Mouse (Mus musculus): ENCODE measurements around the gene Gm21095.
"Not testable (repeated sequence)": the region's sequence is repeated elsewhere in the genome, so short reads cannot be mapped to it uniquely, and the experiment has no call there.

The Gm21095 gene

DNA sequence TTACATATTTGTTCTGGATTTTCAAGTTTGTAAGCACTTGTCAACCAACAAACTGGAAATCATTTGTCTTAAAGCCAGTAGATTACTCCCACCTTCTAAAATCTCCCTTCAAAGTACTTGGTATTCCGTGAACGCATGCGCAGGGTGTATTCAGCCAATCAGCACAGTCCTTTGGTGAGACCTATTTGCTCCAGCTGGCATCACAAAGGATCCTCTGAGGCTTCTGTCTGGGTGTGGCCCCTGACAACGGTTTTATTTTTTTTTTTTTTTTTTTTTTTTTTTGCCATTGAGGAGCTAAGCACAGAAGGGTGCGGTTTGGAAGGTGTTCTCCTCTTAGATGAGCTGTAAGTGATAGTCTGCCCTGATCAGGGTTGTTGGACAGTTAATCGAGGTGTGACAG lies at the start of gene Gm21095:
Gm21095 (plus strand) TSS at position 301 of the 400 bp plus-strand sequence.
- not testable (repeated sequence) for DNase-seq (ENCODE audit: low read depth, low spot score)
